Mouse (Mus musculus) adrenal gland, adult 8-10 months (tissue): ENCODE measurements around the gene Btbd11. TPM values are rescaled to one million over a fixed set of nuclear protein-coding genes. Genes with fewer than 3 reads are reported as not detected.

ENCODE experiments used
- DNase-seq: peaks from one replicate; pipeline ENCODE4 v3.0.0; 2022
- total RNA-seq, 4 experiments: library from RNA; stranded (reverse); gene quantifications; 2 replicates each; pipeline ENCODE4 v1.2.4; 2022

The Btbd11 gene
- total RNA-seq, 4 experiments from 2014 or later = 6.7 to 17.5 (median 12.3) TPM

DNA sequence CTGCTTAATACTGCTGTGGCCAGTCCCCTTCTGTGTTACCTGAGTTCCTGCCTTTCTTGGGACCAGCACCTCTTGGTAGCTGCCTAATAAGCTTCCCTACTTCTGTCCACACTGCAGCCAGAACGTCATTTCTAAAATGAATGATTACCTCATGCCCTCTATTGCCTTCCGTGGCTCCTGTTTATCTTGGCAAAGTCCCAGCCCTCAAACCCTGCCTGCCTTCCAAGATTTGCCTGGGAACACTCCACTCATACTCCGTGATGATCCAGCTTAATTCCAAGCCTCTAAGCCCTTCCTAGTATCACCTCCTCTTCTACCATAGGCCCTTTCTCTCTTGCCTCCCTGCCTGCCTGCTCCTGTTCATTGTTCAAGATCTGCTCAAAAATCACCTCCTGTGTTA is 94.5 kb downstream of the Btbd11 start:
- DNase-seq = peak; percentile 63

DNA sequence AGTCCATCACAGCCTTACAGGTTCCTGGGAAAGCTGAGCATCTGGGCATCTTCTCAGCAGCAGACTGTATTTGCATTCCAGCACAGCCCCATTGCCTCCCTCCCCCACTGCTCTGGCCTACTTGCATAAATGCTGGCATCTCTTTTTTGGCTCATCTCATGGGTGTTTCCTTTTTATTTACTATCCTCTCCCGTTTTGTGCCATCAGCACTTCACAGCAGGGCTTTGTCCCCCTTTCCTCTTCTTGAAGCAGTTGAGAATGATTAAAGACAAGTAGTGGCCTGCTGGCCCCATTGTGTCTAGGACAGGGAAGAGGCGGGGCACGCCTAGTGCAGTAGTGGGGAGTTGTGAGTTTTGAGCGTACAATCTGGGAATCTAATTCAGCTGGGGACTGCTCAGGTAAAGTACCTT is 95.5 kb downstream of the Btbd11 start:
- DNase-seq = no peak

DNA sequence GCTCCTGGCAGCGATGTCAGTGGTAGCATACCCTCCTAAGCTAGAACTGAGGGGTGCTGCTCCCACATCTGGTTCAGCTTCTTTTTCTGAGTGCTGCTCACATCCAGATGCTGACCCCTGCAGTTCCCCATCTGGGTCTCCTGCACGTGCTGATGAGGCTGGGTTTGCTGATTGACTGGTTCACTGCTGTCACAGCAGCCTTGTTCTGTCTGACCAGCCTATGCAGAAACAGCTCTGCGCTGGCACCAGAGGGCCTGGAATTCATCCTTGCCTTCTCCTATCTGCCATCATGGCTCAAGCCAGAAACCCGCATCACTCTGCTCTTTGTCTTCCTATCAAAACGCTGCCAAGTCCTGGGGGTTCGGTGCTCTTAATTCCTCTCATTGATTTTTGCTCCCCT is 95.9 kb downstream of the Btbd11 start:
- no peak for DNase-seq

DNA sequence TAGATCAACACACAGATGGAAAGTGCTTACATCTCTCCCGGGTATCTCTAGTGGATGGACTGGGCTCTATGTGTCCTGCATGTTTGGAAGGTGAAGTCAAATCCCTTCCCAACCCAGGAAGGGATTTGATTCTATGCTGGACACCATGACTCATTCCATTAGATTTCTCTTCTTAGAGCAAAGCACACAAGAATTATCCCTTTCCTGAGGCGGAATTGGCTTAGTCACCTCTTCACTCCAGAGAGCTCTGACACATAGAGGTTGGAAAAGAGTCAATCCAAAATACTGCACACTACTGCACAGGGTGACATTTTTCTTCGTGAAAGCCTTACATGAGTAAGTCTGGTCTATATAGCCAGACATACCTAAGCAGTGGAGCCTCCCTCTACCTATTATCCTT is 99.8 kb downstream of the Btbd11 start:
- no peak for DNase-seq

DNA sequence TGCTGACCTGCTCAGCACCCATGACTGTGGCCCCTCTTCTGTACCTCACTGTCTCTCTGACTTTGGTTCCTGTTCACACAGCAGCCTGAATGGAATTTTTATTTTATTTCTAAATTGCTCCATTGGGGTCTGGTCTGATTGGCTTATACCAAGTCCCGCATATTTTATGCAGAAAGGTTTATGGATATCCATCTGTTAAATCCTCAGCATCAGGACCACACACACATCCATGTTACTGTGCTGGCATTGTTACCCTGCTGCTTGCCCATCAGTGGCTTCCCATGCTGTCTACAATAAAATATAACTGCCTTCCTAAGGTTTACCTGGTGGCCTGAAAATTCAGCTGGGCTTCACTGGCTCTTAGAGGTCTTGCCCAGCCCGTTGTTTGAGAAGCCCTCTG is 106.0 kb downstream of the Btbd11 start:
- no peak for DNase-seq

DNA sequence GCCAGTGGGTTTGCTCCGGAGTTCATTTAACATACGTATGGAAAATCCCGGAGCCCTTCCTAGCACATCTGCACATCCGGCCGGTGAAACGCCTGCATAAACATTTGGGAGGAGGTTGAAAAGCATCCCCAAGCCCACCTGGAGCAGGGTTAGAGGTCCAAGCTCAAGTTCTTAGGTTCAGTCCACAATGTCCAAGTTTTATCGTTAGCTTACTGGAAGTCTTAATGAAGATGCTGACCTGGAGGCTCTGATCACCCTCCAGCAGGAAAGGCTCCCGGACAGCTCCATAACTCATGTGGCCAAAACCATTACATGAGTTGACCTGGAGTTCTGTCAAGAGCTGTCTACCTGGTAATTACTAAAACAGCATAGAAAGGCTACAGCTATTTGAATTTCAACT is 109.7 kb downstream of the Btbd11 start:
- no peak for DNase-seq

DNA sequence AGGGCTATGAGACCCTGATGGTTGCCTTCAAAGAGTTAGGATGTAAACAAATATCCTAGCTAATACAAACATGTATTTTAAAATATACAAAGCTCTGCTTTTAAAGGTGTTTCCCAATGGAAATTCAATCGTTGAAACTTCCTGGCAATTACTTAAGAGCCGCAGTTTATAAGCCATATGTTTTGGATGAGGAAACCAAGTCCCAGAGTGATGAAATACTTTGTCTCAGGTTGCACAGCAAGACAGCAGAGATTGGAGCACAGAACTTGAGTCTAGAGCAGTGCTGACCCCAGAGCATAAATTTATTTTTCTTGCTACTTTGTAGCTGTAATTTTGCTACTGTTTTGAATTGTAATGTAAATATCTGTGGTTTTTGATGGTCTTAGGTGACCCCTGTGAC is 110.4 kb downstream of the Btbd11 start:
- DNase-seq = no peak

DNA sequence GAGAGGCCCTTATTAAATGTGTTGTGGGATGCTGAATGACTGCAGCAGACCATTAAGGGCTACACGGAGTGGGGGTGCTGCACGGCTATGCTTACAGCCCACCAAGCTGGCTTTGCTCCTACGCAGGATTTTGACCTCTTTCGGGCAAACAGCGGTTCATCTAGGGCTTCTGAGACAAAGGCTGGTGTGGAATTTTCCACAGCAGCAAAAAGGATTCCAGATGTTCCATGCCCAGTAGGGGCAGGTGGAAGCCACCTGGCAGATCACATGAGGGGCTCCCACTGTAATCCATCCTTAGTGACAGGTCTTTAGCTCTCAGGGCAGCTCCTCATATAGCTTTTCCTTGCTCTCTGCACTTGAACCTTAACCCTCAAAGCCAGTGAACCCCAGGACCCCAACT is 111.3 kb downstream of the Btbd11 start:
- no peak for DNase-seq

DNA sequence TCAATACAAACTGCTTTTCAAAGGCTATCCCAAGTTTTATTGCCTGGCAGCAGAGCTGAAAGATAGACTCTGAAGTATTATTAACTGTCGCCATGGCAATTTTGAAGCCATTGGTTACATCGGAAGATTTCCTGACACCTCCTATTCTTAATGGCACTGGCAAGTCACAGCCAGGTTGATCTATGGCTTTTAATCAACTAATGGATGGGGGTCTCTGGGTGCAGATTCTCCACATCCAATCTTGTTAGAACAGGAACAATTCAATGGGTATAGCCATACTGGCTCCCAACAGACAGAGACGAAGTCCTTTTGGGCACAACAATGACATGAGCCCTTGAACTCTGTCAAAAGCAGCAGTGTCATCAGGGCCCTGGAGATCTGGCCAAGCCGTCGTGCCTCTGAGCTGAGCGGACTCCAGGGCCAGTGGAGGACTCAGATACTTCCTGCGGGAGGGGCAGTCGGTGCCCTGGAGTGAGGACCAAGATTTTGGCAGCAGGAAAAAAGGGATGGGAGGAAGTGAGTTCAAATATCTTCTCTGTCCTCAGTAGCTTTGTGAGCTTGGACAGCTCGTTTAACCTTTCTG is 114.0 kb downstream of the Btbd11 start:
- DNase-seq = peak; percentile 74

DNA sequence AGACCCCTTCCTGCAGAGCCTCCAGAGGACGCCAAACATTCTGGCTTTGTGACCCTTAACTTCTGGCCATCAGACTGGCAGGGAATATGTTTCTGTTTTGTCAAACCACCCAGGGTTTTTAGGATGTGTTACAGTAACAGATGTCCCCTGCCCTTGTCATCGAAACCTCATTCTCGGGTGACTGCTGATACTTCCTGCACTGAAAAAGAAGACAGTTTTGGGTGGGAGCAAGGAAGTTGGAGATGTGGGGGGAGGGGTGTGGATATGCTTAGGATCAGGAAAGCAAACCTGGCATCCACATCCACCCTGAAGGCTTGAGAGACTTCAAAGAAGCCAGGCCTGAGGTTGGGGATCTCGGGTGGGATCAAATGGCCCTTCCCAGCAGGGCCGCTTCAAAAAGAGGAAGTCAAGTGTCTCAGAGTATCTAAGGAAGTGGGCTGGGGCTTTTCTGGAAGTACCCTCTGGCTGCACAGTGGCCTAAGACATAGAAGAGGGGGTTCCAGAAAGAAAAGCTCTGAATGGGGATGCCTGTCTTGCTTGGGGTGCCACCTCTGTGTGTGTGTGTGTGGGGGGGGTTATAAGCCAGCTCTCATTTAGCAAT is 115.5 kb downstream of the Btbd11 start:
- DNase-seq = no peak

DNA sequence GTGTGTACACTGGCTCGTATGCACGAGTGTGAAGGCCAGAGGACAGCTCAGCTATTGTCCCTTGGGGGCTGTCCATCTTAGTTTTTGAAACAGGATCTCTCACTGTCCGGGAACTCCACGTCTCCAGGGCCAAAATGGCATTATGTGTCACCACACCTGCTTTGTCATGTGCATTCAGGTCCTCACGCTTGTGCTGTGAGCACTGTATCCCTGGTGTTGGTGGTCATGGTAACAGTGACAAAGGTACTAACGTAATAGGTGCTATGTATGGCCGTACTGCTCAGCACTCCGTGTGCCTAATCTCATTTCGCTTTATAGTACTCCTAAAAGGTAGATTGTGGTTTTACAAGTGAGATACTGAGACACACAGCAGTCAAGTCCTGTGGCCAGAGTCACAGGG is 116.0 kb downstream of the Btbd11 start:
- DNase-seq = no peak

DNA sequence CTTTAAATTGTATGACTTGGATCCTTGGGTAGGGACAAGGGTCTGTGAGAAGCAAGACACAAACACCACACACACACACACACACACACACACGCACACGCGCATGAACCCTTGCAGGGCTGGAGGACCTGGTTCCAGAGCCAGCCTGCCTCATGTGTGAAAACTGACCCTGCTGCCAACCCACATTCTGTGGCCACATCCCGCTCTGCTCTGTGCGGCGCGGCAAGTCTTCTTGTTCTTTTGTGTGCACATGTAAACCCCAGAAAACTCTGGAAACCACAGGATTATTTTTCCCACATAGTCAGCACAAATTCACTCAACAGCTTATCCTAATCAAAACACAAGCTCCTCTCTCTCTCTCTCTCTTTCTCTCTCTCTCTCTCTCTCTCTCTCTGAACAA is 116.8 kb downstream of the Btbd11 start:
- no peak for DNase-seq

DNA sequence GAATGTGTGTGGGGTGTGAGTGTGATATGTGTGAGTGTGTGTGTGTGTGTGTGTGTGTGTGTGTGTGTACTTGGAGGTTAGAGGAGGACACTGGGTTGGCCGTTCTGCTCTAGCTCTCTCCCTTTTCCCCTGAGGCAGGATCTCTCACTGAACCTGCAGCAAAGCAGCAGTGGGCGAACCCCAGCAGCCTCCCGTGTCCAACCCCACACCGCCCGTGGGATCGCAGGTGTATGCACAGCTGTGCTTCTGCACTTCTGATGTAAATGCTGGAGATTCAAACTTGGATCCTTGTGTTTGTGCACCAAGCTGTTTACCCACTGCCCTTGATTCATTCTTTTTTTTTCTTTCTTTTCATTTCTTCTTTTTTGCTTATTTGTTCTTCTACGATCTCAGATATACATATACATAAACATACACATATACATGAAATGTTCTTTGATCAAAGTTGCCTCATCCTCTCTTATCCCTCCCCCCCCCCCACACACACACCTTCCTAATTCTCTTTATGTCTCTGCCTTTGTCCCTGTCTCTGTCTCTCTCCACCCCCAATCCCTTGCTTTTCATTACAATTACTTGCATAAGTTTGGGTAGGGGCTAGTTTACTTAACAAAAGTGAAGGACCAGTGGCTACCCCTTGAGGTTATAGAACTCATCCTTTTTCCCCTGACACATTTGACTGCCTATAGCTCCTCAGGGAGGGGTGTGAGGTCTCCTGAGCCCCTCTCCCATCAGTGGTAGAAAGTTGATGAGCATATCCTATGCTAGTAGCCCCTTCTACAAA is 120.8 kb downstream of the Btbd11 start:
- no peak for DNase-seq

DNA sequence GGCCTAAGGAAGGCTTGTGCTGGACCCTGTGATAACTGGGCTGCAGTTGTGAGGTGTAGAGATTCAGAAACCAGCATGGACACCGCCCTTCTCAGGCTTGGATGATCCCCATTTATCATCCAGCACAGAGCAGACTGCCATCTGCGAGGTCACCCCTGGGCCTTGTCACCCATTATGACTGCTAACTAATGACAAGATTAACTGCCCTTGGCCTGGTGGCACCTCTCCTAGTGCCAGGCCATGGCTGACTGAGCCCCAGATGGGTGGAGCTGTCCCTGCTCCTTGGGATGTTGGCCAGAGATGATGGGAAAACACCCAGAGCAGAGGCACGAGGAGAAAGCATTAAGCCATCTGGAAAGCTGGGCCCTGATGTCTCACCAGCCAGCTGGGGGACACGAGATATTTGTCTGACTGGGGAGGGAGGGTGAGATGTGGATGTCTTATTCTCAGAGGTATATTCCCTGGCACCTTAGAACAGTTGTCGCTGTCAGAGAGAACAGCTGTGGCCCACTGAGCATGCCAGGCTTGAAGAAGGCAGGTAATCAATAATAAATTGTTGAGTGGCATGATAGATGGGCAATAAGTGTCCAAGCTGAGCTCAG is 121.7 kb downstream of the Btbd11 start:
- DNase-seq = peak; percentile 91

DNA sequence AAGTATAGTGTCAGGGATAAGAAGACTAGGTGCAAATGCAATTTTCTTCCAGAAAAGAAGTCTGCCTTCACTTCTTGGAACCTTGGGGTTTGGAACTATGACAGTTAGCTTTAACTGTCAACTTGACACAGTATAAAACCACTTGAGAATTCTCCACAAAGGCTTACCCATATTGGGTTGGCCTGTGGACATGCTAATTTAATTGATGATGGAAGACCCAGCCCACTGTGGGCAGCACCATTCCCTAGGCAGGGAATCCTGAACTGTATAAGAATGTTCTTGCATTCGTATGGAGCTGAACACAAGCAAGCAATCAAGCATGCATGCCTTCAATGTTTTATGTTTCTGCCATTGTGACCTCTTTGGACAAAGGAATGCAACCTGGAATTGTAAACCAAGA is 122.4 kb downstream of the Btbd11 start:
- DNase-seq = no peak

DNA sequence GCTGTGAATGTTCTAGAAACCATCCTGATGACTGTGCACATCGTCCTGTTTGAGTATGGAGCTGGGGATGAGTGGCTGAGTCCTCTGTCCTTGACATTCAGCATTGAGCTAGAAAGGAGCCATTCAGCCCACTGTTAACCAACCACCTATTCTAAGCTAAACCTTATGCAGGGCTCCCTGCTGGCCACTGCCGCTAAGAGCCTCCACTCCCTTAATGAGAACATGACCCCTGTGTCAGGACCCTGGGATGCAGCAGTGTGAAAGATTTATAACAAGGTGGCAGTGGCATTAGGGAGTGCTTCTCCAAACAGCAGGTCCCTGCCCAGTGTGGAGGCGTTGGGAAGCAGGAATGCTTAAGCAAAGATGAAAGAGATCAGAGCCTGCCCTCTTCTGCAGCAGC is 123.7 kb downstream of the Btbd11 start:
- DNase-seq = peak; percentile 37

DNA sequence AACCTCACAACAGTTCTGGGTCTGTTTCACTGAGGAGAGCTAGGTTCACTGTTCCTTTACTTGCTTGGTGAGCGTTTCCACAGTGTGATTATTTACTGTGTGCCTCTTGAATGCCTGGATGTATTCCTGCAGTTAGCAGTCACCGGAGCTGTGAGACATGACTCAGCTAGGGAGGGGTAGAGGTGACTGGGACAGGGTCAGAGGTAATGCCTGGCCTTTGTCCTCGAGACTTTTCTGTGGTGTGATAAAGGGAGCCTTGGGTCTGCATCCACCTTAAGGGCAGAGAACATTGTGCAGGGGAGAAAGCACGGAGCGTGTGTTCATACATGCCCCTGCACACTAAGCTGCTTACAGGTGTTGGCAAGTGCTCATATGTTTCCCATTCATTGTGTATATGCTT is 126.2 kb downstream of the Btbd11 start:
- no peak for DNase-seq

DNA sequence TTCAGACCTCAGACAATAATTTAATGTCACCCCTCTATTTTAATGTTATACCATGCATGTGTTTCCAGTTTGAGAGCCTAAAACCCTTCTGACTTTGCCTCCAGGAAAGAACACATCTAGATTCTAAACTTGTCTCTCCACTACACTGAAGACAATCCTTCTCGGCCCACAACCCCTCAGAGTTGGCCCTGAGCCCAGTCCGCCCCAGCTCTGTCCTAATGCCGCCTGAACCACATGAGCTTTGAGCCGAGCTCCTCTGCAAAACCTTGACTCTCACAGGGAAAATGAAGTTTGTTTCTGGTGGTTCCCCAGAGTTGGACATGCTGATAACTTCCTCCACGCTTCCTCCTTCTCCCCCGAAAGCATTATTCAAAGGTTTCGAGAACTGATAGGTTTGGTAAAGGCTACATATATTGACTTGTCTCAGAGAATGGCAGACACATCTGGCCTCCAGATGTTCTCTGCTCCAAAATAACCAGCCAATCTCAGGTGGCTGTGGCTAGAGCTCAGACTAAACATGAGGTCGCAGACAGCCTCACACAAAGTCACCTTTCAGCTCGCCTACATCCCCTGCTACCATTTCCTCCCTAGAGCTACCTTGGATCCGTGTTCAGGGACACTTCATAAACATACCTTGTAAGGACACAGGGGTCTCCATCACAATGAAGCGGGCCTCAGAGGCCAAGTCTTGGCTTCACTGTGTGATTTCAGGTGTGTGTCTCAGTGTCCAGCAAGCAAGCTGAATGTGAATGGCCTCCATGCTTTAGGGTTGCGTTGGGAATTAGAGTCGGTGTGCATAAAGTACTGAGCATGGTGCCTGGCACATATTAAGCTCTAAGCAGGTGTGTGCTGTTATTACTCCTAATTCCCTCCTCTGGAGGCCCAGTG is 130.9 kb downstream of the Btbd11 start:
- no peak for DNase-seq

DNA sequence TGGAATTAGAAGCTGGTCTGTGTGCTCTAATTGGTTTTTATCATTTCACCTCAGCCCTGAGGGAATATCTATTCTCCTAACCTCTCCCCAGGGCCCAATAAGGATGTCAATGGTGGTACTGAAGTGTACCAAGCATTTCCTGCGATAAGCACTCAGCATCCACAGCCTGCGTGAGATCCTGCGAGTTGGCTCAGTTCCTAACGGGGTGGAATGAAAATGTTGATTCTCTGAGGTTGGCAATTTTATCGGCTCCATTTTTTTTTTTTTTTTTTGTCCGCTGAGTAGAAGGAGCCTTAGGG is 131.4 kb downstream of the Btbd11 start:
- no peak for DNase-seq

DNA sequence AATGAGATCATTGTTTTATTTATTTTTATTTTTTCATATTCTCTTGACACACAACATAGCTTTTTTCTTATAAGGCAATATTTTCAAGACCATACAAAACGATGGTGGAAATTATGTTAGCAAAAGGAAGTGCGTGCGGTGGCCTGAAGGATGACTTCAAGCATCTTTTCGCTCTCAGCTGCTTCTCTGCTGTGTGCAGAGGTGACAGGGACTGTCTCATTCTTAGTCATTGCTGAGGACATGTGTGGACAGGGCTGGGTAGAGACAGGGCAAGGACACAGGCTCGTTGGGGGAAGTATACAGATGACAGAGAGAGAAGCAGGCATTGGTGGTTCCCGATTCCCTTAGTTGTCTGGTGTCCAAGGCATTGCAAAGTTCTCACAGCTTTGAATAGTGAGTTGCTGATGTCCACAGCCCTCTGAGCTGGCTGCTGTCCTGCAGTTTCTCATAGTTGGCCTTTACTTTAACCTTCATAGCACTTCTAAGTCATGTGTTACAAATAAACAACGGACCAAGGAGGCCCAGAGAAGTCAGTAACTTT is 135.7 kb downstream of the Btbd11 start:
- peak; percentile 51 for DNase-seq

DNA sequence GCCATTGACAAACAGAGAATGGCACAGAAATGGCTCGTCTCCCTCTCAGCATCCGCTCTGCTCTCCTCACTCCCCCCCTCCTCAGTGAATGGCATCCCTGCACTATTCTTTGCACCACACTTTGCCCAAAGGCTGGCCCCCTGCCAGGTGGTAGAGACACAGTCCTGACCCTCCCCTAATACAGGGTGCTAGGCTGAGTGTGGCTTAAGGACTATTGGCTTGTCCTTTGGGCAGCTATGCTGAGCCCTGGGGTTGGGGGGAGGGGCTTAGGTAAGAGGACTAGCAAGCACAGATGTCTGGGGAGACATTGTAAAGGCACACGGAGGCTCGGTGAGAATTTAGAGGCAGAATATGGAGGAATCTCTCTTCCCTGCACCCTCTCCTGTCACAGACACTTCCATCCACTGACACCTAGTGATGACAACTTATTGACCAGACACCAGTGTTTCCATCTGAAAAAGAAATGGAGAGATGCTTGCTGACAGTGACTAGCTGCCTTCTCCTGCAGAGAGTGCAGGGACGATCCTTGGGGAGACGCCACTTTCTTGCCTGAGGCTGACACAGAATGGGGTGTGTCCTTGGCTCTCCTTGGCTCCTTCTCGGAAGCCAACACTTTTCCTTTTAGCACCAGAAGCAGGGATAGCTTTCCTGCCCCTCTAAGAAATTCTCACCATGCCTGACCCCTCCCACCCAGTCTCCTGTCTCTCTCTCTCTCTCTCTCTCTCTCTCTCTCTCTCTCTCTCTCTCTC is 138.8 kb downstream of the Btbd11 start:
- no peak for DNase-seq

DNA sequence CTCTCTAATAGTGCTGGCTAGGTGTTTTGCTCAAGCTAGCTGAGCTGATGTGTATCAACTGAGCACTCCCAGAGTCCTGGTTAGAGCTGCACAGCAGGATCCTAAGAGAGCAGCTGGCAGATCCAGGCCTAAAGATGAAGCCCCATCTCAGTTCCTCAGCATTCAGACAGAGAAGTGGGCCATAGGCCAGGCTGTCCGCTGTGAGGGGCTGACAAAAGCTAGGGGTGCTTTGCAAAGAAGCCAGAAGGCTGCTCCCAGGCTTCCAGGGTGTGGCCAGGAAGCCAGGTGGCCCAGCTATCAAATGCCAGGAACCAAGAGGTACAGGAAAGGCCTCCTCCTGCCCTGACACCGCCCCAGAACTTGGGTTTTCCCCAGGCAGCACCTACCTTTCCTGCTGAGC is 140.0 kb downstream of the Btbd11 start:
- DNase-seq = no peak
